Mouse (Mus musculus) adrenal gland, postnatal 14 days (tissue): ENCODE measurements at regions not wholly inside any gene's neighbourhood (a gene's known extent, or its start where the extent isn't known, plus 50 kb on each side); places are given as distances from the start of the nearest gene placed in this dataset.

Source experiments
- DNase-seq: peaks from one replicate; pipeline ENCODE4 v3.0.0; 2021; ENCODE audit warnings: mixed read lengths

- no peak for DNase-seq
Measured at GRCm38 (mm10) chr3:57228400-57228799, 73.4 kb downstream of the Tm4sf1 start.

GRCm38 (mm10) chr3:57223773-57224172, 78.0 kb downstream of the Tm4sf1 start:
- no peak for DNase-seq

GRCm38 (mm10) chr3:57222318-57222914, 79.4 kb downstream of the Tm4sf1 start:
- DNase-seq: peak; percentile 80

- no peak for DNase-seq
Measured at GRCm38 (mm10) chr3:57218431-57218830, 83.4 kb downstream of the Tm4sf1 start.

- peak; percentile 49 for DNase-seq
Measured at GRCm38 (mm10) chr3:57204066-57204723, 97.6 kb downstream of the Tm4sf1 start.

- DNase-seq: no peak
Measured at GRCm38 (mm10) chr3:57203418-57203817, 98.4 kb downstream of the Tm4sf1 start.

GRCm38 (mm10) chr3:57181587-57181986, 120.2 kb downstream of the Tm4sf1 start:
- peak; percentile 58 for DNase-seq

- DNase-seq: no peak
Measured at GRCm38 (mm10) chr3:57153177-57153948, 148.4 kb downstream of the Tm4sf1 start.

GRCm38 (mm10) chr3:57149156-57149555, 152.6 kb downstream of the Tm4sf1 start:
- DNase-seq: no peak

- peak; percentile 27 for DNase-seq
Measured at GRCm38 (mm10) chr3:57136847-57137246, 164.9 kb downstream of the Tm4sf1 start.

- no peak for DNase-seq
Measured at GRCm38 (mm10) chr3:57128606-57129005, 173.2 kb downstream of the Tm4sf1 start.

- DNase-seq: no peak
Measured at GRCm38 (mm10) chr3:57125792-57126485, 175.8 kb downstream of the Tm4sf1 start.

GRCm38 (mm10) chr3:57118016-57118415, 183.8 kb downstream of the Tm4sf1 start:
- DNase-seq: no peak

GRCm38 (mm10) chr3:57102254-57102653, 199.5 kb downstream of the Tm4sf1 start:
- DNase-seq: no peak

- no peak for DNase-seq
Measured at GRCm38 (mm10) chr3:57100515-57100914, 201.3 kb downstream of the Tm4sf1 start.

GRCm38 (mm10) chr3:57094936-57095335, 206.9 kb downstream of the Tm4sf1 start:
- no peak for DNase-seq

- DNase-seq: no peak
Measured at GRCm38 (mm10) chr3:57093201-57093940, 208.4 kb downstream of the Tm4sf1 start.

- no peak for DNase-seq
Measured at GRCm38 (mm10) chr3:57074516-57074915, 227.3 kb downstream of the Tm4sf1 start.

- no peak for DNase-seq
Measured at GRCm38 (mm10) chr3:57073962-57074506, 227.8 kb downstream of the Tm4sf1 start.

- no peak for DNase-seq
Measured at GRCm38 (mm10) chr3:57033021-57033420, 268.8 kb downstream of the Tm4sf1 start.

- no peak for DNase-seq
Measured at GRCm38 (mm10) chr3:57018171-57018570, 283.6 kb downstream of the Tm4sf1 start.

GRCm38 (mm10) chr3:56981305-56981660, 320.5 kb downstream of the Tm4sf1 start:
- no peak for DNase-seq
